ENCODE assay signal across 9 mouse cellular contexts in the genomic region with DNA sequence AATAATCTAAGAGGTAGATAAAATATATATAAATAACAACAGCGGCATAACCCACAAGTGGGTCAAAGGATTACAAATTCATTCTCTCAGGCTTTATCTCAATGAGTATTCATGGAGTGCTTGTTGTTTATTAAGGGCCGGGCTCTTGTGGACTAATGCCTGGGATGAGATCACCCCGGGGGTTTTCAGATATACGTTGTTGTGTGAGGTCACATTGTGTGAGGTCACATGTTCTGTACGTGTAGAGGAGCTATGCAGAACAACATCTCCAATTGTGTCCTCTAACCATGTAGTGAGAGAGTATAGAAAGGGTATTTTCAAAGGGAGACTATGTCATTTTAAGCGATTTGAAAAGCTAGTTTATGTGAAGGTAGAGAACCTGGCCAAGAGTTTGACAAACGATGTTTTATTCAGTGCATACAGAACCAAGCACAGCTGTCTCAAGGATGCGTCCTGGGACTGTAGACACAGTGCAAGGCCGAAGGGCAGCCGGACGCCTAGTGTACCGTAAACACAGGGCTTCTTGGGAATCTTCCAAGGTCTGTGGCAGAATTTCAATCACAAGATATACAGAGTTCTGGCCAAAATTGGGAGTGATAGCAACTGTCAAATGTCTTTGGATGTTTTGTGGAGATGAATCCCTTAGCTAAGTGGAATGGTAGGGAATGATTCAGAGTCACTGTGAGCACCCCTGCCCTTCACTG.
A peak's percentile ranks its signal among the peaks of the same experiment; 100 is the strongest.
DNase-seq lines count a peak whose midpoint lies in the region; ATAC-seq lines count a peak whose summit lies in the region.
"Had no signal": no experiment of that assay in that cellular context is flagged by ENCODE, and none has a peak within 500 bp of the region (broad histone marks: within the 10 kb centered on the region; RNA-seq: fewer than 3 reads in every experiment).

No protein-coding gene starts in this region.

- no peak for ATAC-seq in megakaryocyte progenitor cell, adult 5-6 weeks (replicated peaks; ENCODE audit: poor library complexity)
- ATAC-seq: Patski had no signal

- peak; percentile 5 for DNase-seq in kidney, adult 11 months
- DNase-seq in kidney, postnatal 10 days, result no peak
- peak; percentile 75 to 89 for DNase-seq in adrenal gland, adult (ENCODE audit: inconsistent age in 2 of 2, low spot score in 1 of 2)
- DNase-seq in adrenal gland, postnatal 25 days, result peak; percentile 24
- DNase-seq in lung, postnatal 25 days (ENCODE audit: low spot score), result peak; percentile 55
- no peak for DNase-seq in thymus, postnatal 36 days
- DNase-seq in thymus, postnatal 10 days (ENCODE audit: low spot score in 2 of 2), result no peak

Comparison
In these comparisons a context has a peak if more than half of its experiments do, and no peak if none do; other contexts are left out.
1. DNase-seq: peak in kidney, adult 11 months (single experiment), adrenal gland, adult (2 of 2), adrenal gland, postnatal 25 days (single experiment) and lung, postnatal 25 days (single experiment); none in kidney, postnatal 10 days (single experiment), thymus, postnatal 36 days (0 of 2) and thymus, postnatal 10 days (0 of 2).